Mouse (Mus musculus) heart, adult 9 months (tissue): ENCODE measurements at regions not wholly inside any gene's neighbourhood (a gene's known extent, or its start where the extent isn't known, plus 50 kb on each side); places are given as distances from the start of the nearest gene placed in this dataset.

ENCODE experiments used
- DNase-seq, 2 experiments: peaks; one replicate each; pipeline ENCODE4 v3.0.0; 2022; ENCODE audit warnings: low spot score in 2 of 2

GRCm38 (mm10) chr3:118418981-118419380, 142.9 kb upstream of the Dpyd start:
- DNase-seq = no peak

DNA sequence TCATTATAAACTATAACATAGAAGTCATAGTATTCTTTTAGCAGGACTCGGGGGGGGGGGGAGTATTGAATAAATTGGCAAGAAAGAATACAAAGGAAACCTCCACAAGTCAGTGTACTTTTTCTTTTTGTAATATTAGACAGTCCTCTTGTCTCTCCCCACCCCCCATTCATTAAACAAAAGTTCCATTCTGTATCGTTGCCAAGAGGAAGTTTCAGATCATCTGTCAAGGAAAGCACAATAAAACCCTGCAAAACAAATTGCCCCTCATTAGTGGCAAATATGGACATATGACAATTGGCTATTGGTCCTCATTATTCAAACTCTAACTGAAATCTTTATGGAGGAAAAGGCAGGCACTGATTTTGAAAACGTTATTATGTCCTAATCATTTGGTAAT, 140.2 kb upstream of the Dpyd start:
- no peak for DNase-seq

GRCm38 (mm10) chr3:118425748-118426147, 136.2 kb upstream of the Dpyd start:
- DNase-seq = no peak

DNA sequence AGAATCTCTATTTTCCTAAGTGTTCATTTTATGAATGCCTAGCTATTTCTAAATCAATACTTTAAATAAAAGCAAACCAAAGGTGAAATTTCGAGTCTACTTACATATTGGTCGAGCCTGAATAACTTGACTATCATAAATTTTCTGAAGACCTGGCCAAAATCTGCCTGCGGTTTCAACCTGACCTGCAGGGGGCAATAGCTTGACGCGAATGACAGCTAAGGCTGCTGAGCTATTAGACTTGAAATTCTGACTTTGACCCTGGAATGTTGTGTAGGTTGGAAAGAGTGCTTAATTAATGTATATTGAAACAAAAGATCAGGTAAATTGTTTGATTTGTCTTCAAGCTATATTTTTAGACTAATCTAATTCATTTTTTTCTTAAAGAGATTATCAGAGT, 133.4 kb upstream of the Dpyd start:
- DNase-seq = no peak

GRCm38 (mm10) chr3:118429825-118430630, 131.9 kb upstream of the Dpyd start:
- no peak for DNase-seq

DNA sequence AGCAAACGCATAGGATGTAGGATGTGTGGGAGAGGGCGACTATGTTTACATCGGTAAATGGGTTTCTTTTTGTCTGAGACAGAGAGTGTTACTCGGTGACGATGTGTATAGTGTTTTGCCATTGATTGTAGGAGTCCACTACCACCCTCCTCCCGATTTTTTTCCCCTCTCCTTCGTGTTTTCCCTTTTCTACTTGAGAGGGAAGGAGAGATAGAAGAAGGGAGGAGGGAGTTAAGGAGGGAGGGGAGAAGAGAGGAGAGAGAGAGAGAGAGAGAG, 131.4 kb upstream of the Dpyd start:
- no peak for DNase-seq

DNA sequence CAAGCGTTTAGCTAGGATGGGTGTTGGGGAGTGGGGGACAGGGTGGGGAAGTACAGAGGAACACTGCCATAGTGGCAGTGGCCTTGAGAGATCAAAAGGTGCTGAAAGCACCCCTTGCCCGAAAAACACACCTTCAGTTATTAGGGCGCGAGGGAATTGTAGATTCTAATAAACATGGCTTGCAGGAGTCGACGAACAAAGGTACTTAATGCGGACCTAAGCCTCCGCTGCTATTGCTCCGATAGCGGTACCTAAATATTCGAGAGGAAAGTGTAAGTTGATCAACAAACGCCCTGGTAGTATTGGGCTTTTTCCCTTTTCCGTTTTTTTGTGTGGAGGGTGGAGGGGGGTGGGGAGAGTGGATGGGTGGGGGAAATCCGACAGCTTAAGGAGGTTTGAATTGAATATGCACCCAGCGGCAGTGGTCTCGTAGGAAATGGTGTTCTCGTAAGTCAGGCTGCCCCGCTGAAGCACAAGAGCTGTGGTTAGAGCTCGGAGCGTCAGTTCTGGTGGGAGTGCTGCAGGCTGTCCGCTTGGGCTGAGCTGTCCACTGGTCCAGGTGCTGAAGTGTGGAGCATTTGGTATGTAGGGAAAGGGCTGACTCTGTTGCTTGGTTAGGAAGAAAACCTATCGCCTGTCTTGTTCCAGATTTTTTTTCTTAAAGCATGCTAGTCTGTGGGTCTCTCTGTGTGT, 130.8 kb upstream of the Dpyd start:
- peak in 1 of 2 experiments; percentile 23 for DNase-seq

GRCm38 (mm10) chr3:118433441-118434021, 128.4 kb upstream of the Dpyd start:
- DNase-seq = no peak

DNA sequence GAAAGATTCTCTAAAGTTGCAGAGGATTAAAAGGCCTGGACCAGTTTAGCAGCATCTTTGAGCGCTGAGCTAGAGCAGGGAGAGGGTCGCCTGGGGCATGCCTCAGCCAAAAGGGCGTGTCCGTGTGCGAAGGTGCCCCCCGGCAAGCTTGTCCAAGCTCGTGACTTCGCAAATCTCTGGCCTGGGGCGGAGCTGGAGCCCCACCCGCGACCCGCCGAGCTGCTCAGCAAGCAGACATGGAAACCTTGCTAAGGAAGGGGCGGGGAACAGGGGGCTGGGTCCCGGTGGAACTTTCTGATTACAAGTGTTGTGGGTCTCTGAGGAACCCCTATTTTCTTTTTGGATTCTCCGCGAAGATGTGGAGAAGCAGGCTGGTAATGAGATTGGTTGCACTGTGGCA, 127.6 kb upstream of the Dpyd start:
- DNase-seq = no peak

- DNase-seq = no peak
Measured at GRCm38 (mm10) chr3:118434847-118435246, 127.1 kb upstream of the Dpyd start.

DNA sequence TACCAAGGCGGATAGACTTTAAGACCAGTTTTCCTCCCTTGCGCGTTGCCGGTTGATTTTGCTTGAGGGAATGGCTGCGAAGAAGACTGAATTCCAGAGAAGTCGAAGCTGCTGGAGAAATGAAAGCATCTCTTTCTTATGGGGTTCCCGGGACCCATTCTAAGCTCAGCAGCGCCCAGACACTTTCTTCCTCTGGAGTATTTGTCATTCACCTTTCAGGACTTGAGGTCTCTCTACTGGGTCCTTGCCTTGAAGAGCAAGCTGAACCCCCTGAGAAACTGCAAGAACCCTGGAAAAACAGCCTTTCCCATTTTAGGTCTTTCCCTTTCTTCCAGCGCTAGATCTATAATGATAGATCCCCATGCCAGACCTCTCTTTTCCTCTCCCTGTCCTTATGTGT, 126.7 kb upstream of the Dpyd start:
- no peak for DNase-seq

GRCm38 (mm10) chr3:118443742-118444332, 118.1 kb upstream of the Dpyd start:
- DNase-seq = no peak

DNA sequence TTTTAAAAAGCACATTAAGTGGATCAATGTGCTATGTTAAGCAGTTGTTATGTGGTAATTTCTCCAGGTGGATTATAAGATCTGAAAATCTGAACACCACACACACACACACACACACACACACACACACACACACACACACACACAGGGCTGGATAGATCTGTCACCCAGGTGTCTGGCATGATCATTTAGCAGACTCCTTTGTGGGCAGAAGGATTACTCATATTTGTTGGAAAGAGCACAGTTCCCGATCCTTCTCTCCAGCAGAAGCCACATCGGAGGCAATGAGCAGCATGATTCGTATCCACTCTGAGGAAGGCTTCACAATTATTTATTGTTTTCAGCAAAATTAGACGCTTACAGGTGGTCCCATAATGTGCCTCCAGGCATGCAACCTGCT, 116.6 kb upstream of the Dpyd start:
- DNase-seq = no peak

- DNase-seq = no peak
Measured at GRCm38 (mm10) chr3:118459636-118460035, 102.3 kb upstream of the Dpyd start.

DNA sequence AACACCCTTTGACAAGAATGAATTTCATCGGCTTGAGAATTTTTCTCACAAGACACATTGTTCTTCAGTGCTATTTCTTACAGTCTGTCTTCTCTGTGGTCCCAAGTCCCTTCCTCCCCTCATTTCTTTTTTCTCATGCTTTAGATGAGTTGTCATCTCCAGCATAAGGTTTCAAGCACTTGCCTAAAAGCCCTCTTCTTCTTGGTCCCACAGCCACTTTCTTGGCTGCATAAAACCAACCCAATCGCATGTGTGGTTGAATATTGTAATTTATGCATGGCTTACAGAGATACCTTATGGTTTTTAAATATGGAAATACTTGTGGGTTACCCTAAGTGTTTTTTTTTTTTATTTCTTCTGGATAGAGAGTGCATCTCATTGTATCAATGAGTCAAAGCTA, 96.3 kb upstream of the Dpyd start:
- DNase-seq = no peak

GRCm38 (mm10) chr3:118472215-118472799, 89.6 kb upstream of the Dpyd start:
- no peak for DNase-seq

DNA sequence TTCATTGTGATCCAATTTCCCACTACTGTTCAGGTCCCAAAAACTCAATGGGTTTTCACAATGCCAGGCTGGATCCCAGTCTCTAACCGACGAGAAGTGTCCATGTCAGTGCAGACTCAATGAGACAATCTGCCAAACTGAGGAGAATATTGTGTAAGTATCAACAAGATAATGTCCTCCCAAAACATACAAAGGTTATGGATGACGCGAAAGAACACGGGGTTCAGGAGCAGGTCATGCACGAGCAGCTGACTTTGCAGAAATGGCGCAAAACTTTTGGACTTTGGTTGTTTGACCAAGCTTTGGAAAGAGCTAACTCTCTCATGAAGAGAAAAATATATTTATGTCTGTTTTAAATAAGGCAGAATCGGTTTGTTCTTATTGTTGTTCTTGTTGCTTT, 83.9 kb upstream of the Dpyd start:
- no peak for DNase-seq

DNA sequence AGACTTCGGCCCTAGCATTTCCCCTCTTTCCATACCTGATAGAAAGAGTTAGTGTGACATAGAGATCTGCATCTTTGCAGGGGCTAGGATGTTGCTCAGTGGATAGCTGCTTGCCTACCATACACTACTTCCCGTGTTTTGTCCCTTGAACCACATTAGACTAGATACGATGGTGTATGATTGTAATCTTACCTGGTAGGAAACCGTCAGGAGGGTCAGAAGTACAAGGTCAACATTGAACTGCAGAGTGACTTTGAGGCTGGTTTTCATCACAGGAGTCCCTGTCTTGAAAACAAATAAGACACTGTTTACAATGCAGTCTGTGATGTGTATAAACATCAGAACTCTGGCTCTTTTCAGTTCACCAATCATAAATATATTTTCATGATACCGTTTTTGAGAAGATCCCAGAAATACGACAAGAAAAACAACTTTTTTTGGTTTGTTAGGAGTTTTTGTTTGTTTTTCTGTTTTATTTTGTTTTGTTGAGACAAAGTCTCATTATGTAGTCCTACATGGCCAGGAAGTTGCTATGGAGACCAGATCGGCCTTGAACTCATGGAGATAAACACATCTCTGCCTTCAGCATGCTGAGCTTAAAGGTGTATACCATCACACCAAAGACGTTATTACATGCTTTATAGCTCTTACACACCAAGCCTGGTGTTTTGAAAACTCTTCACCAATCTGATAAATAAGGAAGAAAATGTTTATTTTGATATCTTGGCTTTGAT, 81.2 kb upstream of the Dpyd start:
- DNase-seq = no peak

- no peak for DNase-seq
Measured at GRCm38 (mm10) chr3:118485966-118486365, 76.0 kb upstream of the Dpyd start.

- no peak for DNase-seq
Measured at GRCm38 (mm10) chr3:118487408-118487807, 74.5 kb upstream of the Dpyd start.

GRCm38 (mm10) chr3:118491101-118491500, 70.8 kb upstream of the Dpyd start:
- no peak for DNase-seq

GRCm38 (mm10) chr3:118491871-118492270, 70.1 kb upstream of the Dpyd start:
- no peak for DNase-seq
